Mouse (Mus musculus): ENCODE measurements around the gene Pex10.
A peak's percentile ranks its signal among the peaks of the same experiment; 100 is the strongest.
"Not testable (repeated sequence)": the region's sequence is repeated elsewhere in the genome, so short reads cannot be mapped to it uniquely, and the experiment has no call there.

The Pex10 gene

DNA sequence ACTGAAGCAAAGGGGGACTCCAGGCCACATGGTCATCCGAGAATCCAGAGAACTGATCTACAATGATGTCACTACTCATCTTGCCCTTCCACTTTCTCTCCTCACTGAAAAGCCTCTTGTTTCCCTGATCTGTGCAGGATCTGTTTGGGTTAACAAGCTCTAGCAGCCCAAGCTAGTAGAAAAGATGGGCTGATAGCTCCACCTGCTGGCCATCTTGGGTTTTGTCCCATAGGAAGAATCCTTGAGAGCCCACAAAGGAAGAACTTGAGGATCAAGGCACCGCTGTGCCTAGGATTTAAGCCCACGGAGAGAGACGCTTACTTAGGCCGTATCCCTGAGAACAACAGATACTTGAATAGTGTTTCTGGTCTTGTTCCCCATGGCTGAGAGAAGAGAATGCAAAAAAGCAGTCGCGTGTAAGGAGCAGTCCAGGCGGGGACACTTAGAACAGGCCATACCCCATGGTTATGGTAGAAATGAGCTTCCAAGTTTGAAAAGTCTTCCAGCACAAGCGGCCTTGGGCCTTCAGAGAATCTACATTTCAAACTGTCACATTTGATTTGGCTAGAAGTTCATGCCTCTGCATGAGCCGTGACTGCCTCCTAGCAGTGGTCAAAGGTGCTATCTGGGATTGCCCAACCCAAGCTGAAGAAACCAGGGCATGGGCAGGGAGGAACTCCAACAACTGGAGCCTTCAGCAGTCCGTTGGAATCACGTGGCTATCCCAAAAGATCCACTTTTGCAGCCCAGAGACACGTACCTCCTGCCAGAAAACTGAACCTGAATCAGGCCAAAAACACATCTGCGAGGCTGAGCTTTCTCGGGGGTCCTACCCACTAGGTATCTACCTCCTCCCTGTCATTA, 614 bp upstream of the Pex10 start:
- peak; percentile 95 for DNase-seq

DNA sequence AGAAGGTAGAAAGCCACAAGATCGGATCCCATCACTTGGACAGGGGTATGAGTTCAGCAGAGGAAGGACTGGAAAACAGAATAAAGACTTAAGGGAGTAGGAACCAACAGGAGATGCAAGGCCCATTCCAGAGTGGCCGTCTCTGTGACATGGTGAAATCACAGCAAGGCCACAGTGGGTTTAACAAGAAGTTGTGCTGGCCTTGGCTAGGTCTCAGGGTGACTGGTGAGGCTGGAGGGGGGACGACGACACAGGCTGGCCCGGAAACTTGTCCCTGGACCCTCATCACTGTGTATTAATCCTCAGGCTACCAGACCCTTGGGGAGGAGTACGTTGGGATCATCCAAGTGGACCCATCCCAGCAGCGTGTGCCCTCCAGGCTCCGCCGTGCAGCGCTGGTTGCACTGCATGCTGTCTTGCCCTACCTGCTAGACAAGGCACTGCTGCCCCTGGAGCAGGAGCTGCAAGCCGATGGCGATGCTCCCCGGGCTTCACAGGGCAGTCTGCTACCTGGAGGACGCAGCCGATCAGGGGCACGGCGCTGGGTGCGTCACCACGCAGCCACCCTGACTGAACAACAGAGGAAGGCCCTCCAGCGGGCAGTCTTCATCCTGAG, 1.6 kb downstream of the Pex10 start:
- no peak for DNase-seq

DNA sequence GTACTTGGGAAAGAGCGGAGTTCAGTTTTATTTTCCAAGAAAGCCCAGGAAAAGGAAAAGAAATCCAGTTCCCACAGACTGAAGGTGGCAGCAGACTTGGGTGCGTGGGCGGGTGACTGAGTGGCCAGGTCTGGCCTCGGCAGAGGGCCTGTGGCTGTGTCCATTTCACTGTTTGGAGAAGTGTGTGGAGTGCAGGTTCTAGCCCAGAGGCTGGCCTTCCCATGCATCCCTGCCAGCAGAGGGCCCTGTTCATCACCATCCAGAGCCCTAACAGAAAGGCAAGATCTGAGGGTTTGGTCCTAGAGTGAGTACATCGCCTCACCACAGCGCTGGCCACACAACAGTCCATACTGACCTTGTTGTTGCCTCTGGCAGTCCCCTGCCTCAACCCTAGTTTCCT, 2.4 kb downstream of the Pex10 start:
- no peak for DNase-seq

DNA sequence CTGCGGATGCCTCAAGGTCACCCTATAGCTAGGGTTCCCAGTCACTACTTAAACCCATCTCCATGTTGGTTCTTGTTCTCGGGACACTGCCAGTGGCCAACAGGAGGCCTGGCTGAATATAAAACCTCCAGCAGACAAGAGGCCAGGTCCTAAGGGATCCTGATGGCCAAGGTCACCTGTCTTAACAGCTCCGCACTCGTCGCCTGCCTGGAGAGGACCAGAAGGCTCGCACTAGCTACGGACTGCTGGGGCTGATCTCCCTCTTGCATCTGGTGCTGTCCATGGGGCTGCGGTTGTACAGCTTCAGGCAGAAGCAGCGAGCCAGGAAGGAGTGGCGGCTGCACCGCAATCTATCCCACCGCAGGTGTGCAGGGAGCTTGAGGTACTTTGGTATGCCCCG, 3.4 kb downstream of the Pex10 start:
- DNase-seq = no peak

DNA sequence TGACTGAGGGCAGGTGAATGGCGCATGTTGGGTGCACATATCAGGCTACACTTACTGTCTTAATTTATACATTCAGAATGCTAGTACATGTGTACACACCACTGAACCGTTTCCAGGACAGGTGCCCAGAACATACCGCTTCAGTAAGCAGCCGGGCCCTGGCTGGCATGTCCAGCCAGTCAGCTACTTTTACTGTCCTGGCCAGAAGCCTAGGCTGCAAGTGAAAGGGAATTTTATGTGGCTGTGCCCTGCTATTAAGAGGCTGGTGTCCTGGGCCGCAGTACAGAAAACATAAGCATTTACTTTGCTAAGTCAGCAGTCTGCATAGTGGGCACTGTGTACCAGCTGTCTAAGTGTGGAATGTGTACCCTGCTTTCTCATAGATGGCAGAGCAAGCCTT, 4.1 kb downstream of the Pex10 start:
- DNase-seq = peak; percentile 84

DNA sequence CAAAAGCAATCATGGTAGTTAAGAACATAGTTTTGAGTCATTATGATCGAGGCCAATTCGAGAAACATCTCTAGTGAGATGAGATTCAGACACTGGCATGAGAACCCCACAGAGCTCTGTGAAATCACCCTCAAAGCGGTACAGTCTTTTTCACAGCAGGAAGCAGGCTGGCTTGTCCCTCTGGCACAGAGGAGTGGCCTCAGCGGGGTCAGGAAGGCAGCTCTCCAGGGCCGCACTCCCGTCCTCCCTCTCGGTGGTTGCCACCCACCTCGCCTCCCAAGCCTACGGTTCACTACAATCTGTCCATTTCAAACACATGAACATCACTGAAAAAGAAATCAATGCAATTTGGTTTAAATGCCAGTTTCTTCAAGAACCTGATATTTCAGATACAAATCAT, 7.6 kb downstream of the Pex10 start:
- DNase-seq = no peak

DNA sequence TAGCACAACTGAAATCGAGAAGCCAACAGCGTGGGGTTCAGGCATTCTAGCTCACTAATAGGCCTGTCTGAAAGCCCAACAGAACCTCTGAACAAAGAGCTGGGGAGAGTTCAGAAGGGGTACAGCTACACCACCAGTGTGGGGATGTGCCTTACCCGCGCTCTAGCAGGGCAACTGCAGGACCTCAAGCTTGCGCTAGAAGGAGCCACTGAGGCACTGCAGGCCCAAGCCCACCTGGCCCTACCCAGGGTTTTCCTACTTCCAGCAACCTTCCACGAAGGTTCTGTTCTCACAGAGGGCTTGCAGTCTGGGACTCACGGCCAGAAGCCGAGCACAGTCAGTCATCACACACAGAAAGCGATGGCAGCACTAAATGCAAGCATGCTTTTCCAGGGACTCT, 8.3 kb downstream of the Pex10 start:
- no peak for DNase-seq

DNA sequence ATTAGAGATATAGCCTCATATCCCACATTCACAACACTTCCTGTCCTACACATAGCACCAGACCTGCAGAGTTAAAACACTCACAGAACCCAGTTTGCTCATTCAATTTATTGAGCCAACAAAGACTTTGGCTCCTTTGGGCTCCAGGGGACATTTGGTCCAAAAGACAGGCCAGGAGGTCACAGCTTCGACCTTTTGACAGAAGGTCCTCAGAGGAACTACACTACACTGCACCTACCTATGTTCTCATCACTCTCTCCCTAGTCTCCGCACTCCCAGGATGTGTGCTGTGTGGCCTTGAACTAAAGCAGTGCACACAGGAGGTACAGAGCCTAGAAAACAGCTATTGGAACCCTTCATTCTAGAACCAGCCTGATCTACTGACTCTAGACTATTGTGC, 9.0 kb downstream of the Pex10 start:
- DNase-seq = peak; percentile 68

DNA sequence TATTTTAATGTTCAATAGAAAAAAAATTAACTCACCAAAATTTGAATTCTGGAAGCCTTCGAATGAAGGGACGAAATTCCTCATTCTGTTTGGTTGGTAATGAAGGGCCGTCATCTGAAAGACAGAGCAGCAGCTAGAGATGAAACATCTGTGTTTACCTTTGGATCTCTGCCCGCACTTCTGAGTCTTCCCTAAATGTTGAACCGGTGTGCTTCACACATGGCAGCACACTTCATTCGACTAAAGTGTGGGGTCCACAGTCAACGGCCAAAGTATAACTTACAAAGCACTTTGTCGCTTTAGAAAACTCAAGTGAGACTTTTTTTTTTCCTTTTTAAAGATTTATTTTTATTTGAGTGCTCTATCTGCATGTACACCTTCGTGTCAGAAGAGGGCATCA, 9.9 kb downstream of the Pex10 start:
- DNase-seq = peak; percentile 48

DNA sequence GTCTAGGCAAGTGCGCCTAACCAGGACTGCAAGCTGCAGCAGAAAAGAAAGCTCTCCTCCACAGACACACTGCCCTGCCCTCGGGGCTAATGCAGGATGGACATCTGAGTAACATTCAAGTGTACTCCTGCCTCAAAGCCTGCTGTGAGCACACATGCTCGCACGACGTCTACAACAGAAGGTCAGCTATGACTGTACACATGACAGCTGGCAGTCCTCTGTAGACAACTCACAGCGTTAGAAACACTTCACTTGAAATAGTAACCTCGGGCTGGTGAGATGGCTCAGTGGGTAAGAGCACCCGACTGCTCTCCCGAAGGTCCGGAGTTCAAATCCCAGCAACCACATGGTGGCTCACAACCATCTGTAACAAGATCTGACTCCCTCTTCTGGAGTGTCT, 12.0 kb downstream of the Pex10 start:
- not testable (repeated sequence) for DNase-seq

DNA sequence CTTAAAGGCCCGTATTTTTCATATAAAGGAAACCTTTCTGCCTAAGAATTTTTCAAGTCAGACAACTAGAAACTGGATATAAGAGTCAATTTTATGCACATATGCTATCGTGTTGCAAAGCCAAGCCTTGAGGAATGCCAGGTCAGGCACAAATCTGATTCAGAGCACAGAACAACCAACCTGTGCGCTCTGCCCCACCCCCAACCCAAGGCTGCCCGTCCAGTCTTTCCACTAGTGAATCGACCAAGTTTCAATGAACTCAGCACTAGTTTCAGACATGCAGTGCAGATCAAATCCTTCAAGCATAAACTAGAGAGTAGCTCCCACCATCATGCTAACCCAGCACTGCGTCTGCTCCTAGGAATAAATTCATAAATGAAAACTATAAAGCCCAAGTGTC, 12.8 kb downstream of the Pex10 start:
- DNase-seq = no peak

DNA sequence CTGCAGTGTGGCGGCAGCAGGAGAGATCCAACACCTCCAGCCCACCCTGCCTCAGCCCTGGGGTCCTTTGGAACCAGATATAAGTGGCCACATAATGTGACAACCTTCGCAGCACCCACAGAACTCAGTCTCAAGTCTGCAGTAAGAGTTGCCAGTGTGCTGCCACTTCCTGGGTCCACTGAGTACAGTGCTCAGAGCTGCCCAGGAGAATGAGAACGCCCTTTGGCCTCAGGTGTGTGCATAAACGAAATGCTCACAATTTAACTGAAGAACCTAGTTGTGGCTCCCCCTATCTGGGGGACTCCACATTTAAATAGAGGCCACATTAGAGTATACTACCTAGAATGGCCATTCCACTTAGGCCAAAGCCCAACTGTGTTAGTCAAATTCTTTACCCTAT, 16.7 kb downstream of the Pex10 start:
- DNase-seq = peak; percentile 60

DNA sequence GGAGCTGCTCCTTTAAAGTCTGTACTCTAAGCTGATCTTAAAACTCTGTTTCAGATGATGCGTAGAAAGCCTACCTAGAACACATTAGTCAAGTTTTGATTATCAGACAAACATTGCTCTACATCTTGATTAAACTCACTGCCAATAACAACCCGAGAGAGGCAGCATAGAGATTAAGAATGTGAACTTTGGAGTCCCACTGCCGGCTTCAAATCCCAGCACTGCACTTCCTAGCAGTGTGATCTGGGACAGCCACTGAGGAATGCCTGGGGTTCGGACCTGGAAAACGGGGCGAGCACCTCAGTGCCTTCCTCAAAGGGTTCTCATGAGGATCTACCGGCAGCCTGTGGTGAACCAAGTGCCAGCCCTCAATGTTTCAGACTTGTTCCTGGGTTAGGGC, 17.5 kb downstream of the Pex10 start:
- DNase-seq = peak; percentile 53

DNA sequence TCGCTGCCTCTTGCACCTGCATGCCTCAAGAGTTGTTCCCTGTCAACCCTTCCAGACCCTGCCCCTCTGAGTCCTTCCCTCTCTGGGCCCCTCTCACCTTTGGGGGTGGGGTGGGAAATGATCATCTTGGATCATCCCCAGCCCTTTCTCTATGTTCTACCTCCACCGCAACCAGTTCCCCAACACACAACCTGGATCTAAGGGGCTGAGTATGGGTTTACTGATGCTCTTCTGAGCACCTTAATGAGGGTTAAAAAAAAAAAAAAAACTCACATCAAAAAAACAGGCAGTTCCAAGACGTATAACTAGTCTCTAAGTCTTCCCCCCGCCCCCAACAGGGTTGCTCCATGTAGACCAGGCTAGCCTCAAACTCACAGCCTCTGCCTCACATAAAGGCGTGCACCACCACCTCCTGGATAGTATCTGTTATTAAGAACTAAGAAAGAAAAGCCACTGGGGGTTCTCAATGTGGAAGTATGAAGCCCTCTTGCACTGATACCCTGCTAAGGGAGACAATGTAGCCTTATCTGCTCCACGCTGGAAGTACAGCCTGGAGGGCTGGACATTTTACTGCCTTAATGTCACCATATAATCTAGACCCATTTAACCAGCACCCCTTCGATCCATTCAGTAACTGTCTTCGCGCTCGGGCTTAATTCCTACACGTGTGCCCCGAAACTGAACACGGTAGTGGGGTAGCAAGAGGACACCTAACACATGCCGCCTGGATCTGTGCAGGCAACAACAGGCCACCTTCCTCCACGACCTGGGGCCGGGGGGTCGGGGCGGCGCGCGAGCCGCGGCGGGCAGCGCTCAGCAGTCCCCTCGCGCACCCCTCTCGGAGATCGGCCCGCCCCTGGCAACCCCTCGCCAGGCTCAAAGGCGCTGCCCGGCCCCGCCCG, 18.6 kb downstream of the Pex10 start:
- DNase-seq = no peak

DNA sequence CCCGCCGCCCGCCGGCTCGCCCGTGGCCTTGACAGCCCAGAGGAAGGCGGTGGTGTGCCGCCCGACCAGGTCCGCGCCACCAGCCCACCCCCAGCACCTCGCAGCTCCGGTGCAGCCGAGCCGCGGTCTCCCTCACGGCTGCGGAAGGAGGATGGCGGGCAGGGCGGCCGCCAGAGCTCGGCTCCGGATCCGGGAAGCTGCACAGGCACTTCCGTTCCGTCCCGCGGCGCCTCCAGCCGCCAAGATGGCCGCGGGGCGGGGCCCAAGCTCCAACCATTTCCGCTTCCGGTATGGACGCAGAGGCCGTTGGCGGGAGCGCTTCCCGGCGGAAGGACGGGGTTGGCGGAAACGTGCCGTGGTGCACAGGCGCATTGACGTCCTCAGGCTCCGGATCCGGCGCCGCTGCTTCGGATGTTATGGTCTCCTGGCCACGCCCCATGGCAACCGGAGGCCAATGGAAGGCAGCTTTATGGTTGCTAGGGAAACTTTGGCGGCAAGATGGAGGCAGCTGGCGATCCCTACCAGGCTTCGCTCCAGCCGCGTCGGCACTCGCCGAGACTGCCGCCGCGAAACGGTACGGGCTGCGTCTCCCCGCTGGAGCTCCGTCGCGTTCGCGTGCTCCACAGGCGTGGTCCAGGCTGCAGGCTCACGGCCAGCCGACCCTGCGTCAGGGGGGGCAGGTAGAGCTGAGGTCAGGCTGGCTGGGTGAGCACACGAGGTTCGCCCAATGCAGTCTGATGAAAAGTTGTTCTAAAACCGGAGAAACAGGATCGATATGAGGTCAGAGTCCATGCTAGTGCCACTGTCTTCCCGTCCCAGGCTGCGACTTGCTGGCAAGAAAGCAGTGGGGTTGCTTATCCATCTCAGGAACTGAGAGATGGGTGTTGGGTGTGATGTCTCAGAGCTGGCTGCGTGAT, 19.6 kb downstream of the Pex10 start, which contains the start of the genes Rer1 and Morn1:
Gene Rer1 (minus strand): TSS at position 275 of the 917 bp plus-strand sequence.
Gene Morn1 (plus strand): TSS at position 470 of the 917 bp plus-strand sequence.
- DNase-seq = peak; percentile 100

DNA sequence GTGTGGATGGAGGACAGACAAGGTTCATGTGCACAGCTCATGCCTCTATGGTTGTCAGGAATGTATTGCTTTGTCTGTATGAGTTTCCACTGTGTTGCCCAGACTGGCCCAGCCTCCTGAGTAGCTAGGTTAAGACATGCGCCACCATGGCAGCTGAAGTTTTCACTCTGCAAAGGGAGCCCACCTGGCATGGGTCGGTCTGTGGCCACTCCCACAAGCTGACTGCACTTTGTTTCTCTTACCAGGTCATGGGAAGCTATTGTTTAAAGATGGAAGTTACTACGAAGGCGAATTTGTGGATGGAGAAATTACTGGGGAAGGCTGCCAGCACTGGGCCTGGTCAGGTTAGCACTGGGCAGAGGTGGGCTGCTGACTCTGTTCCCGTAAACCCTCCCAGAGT, 22.4 kb downstream of the Pex10 start:
- DNase-seq = no peak

DNA sequence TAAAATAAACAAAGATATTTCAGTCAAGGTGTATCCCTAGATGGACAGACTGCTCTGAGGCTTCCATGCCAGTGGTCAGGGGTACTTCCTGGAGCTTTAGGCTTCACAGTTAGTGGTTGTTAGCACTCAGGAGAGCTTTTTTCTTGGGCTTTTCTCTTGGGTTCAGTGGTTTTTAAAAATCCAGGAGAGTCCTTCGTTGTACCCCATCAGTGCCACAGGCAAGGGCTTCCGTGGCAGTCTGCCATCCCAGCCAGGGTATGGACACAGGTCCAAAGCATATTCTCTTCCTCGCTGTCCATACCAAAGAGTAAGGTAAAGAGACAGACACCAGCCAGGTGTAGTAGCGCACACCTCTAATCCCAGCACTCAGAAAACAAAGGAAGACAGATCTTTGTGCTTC, 23.3 kb downstream of the Pex10 start:
- no peak for DNase-seq

DNA sequence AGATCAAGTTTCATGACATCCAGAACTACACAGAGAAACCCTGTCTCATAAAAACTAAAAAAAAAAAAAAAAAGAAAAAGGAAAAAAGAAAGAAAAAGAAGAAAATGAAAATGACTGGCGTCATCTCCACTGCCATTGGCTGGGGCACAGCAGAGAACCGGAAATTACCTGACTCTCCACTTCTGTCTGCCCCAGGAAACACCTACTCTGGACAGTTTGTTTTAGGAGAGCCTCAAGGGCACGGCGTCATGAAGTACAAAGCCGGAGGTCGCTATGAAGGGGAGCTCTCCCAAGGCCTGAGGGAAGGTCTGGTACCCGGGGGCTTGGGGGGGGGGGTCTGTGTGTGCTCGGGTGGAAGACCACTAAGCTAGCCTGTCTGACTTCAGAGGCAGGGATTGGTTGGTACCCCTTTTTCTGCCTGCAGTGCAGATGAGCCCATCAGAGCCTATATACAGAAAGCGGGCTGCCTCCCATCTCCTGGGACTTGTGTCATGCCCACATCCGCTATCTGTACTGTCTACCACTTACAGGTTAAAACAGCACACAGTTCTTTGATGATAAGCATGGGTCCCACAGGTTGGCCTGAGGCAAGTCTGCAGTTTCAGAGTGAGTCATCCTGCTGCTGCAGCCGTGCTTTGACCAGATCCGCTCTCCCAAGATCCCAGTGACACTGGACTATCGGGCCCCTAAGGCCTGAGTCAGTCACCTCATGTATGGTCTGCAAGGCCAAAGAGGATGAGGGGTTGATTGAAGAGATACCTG, 24.1 kb downstream of the Pex10 start:
- DNase-seq = no peak

DNA sequence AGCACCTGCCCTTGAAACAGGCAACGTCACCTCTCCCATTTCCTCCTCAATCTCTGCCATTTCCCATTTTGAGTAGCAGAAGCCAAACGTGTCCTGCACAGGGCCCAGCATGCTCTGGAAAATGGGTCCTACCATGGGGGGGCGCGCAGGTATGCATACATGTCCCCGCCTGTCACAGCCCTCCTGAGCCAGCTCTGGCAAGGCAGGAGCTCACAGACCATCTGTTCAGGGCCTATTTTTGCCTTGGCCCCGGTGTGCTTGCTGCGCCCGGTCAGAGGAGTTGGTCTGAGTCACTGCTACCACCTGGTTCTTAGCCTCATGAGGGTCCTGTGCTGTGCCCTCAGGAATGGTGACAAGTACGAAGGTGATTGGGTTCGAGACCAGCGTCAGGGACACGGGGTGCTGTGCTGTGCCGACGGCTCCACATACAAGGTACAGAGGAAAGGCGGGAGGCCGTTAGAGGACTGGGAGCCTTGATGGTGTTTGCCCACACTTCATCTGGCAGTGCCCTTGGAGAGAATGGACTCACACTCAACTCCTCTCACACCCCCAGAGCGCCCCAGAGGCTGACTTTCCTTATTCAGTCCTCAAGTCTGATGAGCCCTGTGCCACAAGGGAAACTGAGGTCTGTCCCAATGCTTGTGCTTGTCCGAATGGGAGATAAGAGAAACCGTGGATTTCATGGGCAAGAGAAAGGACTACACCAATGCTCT, 26.1 kb downstream of the Pex10 start:
- no peak for DNase-seq

DNA sequence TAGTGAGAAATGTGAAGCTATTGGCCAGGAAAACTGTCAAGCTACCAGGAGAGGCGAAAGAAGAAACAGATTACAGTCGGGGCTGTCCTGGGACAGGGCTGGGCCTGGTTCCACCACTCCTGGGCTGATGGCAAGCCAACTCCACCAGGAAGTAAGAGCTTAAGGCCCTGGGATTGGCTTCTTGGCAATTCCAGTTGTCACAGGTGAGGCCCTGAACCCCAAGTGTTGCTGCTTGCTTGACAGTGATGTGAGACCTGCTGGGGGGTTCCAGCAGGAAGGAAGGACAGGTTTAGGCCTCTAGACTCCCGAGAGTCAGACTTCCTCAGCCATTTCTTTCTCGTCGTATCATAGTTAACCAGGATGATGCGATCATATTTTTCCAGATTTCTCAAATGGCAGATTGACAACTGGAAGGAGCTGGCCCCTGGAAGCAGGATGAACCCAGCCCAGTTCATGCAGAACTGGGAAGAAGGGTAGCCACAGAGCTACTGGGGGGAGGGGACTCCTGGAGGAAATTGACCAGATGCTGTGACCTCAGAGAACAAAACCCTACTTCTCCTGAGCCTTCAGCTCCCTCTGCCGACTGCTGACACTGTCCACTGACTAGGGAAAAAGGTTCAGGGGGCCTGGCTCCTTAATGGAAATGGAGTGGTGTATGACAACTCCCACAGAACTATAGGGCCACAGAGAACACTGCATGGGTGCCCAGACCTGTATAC, 26.8 kb downstream of the Pex10 start:
- DNase-seq = no peak

Measured in kidney, adult 9 months (tissue).